Mouse (Mus musculus) cerebellum, adult 2 months (tissue): ENCODE results near the gene Stil.

Experiments used
- CTCF ChIP-seq: fragments of 200-500 bp; IDR thresholded peaks from 2 replicates; pipeline ENCODE4 v1.5.1; 2011; ENCODE audit warnings: low read depth, mild to moderate bottlenecking, control low read depth, low read length, moderate library complexity, borderline replicate concordance; ENCODE audit not compliant: insufficient read depth
- POLR2A ChIP-seq: fragments of 200-500 bp; IDR thresholded peaks from 2 replicates; pipeline ENCODE4 v1.6.1; 2011; ENCODE audit warnings: low read length, control low read depth, borderline replicate concordance; ENCODE audit not compliant: insufficient read depth

DNA sequence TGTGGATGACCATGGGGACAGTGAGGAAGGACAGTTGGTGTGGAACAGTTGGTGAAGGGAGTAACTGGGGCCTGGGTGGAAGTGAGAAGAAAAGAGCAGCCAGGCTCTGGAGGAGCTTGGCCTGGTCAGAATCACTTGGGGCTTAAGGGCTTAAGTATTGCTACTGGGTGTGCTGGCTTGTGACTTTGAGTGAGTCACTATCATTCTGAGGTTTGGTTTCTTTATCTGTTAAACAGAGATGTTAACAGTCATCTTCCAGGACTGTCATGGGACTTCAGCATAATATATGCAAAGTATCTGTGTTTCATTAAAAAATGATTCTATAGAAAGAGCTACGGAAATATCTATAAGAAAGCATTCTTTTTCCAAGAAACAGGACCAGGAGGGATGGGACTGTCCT is 74.8 kb downstream of the Stil start:
- TF ChIP-seq CTCF (no peak), POLR2A (no peak)
